Mouse (Mus musculus): ENCODE results near the gene Rusc1. TPM values are rescaled to one million over a fixed set of nuclear protein-coding genes. Genes with fewer than 3 reads are reported as not detected.

The Rusc1 gene
- polyA plus RNA-seq, 1 experiment from 2014 or later: 7.7 TPM

GRCm38 (mm10) chr3:89113058-89113457 lies 19.9 kb upstream of the Rusc1 start:
- Histone ChIP-seq H3K27ac (no peak overlapping the region), H3K9ac (no peak overlapping the region), H3K4me1 (peaks cover 34% of the 10 kb centered on the region), H3K4me3 (no peak overlapping the region), H3K4me2 (no peak overlapping the region), H3K27me3 (replicated peaks) (0 out of 2 replicates have a peak, but pooled peaks cover 3% of the 10 kb centered on the region), H3K36me3 (no peaks in the 10 kb centered on the region), H3K9me3 (replicated peaks) (no peaks in the 10 kb centered on the region)
- ATAC-seq: no peak
- 69% methylated on average over 4 of the region's 4 CpGs for WGBS (ENCODE audit: insufficient replicate concordance)

- 0 out of 2 replicates have a peak, but pooled peaks cover 3% of the 10 kb centered on the region for H3K27me3 ChIP-seq (replicated peaks)
- WGBS (ENCODE audit: insufficient replicate concordance): 52% methylated on average over 1 of the region's 1 CpGs
- ATAC-seq: no peak
- H3K9ac ChIP-seq: no peak overlapping the region
- no peaks in the 10 kb centered on the region for H3K9me3 ChIP-seq (replicated peaks)
- H3K36me3 ChIP-seq: no peaks in the 10 kb centered on the region
- peaks cover 10% of the 10 kb centered on the region for H3K4me1 ChIP-seq
- H3K27ac ChIP-seq: no peak overlapping the region
- no peak overlapping the region for H3K4me2 ChIP-seq
- H3K4me3 ChIP-seq: no peak overlapping the region
Measured at GRCm38 (mm10) chr3:89108146-89108545, 15.0 kb upstream of the Rusc1 start.

GRCm38 (mm10) chr3:89107545-89107944 lies 14.4 kb upstream of the Rusc1 start:
- no peak for ATAC-seq
- H3K4me1 ChIP-seq: peaks cover 16% of the 10 kb centered on the region
- H3K36me3 ChIP-seq: no peaks in the 10 kb centered on the region
- no peak overlapping the region for H3K27ac ChIP-seq
- no peaks in the 10 kb centered on the region for H3K9me3 ChIP-seq (replicated peaks)
- 57% methylated on average over 3 of the region's 3 CpGs for WGBS (ENCODE audit: insufficient replicate concordance)
- 0 out of 2 replicates have a peak, but pooled peaks cover 3% of the 10 kb centered on the region for H3K27me3 ChIP-seq (replicated peaks)
- no peak overlapping the region for H3K4me3 ChIP-seq
- no peak overlapping the region for H3K4me2 ChIP-seq
- no peak overlapping the region for H3K9ac ChIP-seq

- Histone ChIP-seq H3K4me3 (no peak overlapping the region), H3K36me3 (no peaks in the 10 kb centered on the region), H3K9me3 (replicated peaks) (no peaks in the 10 kb centered on the region), H3K27me3 (replicated peaks) (0 out of 2 replicates have a peak, but pooled peaks cover 3% of the 10 kb centered on the region), H3K9ac (no peak overlapping the region), H3K27ac (peak overlapping the region; percentile 37), H3K4me2 (no peak overlapping the region), H3K4me1 (peaks cover 20% of the 10 kb centered on the region)
- no peak for ATAC-seq
Measured at GRCm38 (mm10) chr3:89106881-89107280, 13.8 kb upstream of the Rusc1 start.

- 53% methylated on average over 4 of the region's 4 CpGs for WGBS (ENCODE audit: insufficient replicate concordance)
Measured at GRCm38 (mm10) chr3:89103291-89103595, 10.1 kb upstream of the Rusc1 start.

GRCm38 (mm10) chr3:89102495-89103290 lies 9.6 kb upstream of the Rusc1 start:
- H3K4me2 ChIP-seq: peak overlapping the region; percentile 95
- H3K4me1 ChIP-seq: peaks cover 47% of the 10 kb centered on the region
- peak overlapping the region; percentile 81 for H3K27ac ChIP-seq

More at GRCm38 (mm10) chr3:89103291-89103595, 10.1 kb upstream of the Rusc1 start:
- Histone ChIP-seq H3K4me1 (peaks cover 49% of the 10 kb centered on the region), H3K9ac (no peak overlapping the region), H3K36me3 (peaks cover 22% of the 10 kb centered on the region), H3K27me3 (replicated peaks) (no peaks in the 10 kb centered on the region), H3K27ac (peak overlapping the region; percentile 81), H3K4me2 (no peak overlapping the region; the same call in 1 of the 2 replicates), H3K9me3 (replicated peaks) (no peaks in the 10 kb centered on the region), H3K4me3 (no peak overlapping the region)
- no peak for ATAC-seq

GRCm38 (mm10) chr3:89101812-89102494 lies 8.8 kb upstream of the Rusc1 start, which contains the start of gene Fdps:
TSS of gene Fdps (minus strand) at chr3:89101959.
- peak within 1 kb of the TSS; percentile 80 for H3K4me3 ChIP-seq
- no peaks in the 10 kb centered on the region for H3K9me3 ChIP-seq (replicated peaks)
- H3K4me1 ChIP-seq: peaks cover 43% of the 10 kb centered on the region
- WGBS (ENCODE audit: insufficient replicate concordance): 0% methylated on average over 26 of the region's 26 CpGs
- peak within 1 kb of the TSS; percentile 89 for H3K27ac ChIP-seq
- no peaks in the 10 kb centered on the region for H3K27me3 ChIP-seq (replicated peaks)
- H3K4me2 ChIP-seq: peak within 1 kb of the TSS; percentile 95
- H3K36me3 ChIP-seq: peaks cover 35% of the 10 kb centered on the region
- peak; percentile 98 for ATAC-seq
- H3K9ac ChIP-seq: peak within 1 kb of the TSS; percentile 84

More at GRCm38 (mm10) chr3:89102495-89103290, 9.6 kb upstream of the Rusc1 start:
- no peaks in the 10 kb centered on the region for H3K9me3 ChIP-seq (replicated peaks)
- peak overlapping the region; percentile 63 for H3K9ac ChIP-seq
- peaks cover 28% of the 10 kb centered on the region for H3K36me3 ChIP-seq
- 51% methylated on average over 12 of the region's 12 CpGs for WGBS (ENCODE audit: insufficient replicate concordance)
- peak overlapping the region; percentile 80 for H3K4me3 ChIP-seq
- no peaks in the 10 kb centered on the region for H3K27me3 ChIP-seq (replicated peaks)
- no peak for ATAC-seq

GRCm38 (mm10) chr3:89101459-89101811 lies 8.3 kb upstream of the Rusc1 start:
- Histone ChIP-seq H3K4me1 (peaks cover 43% of the 10 kb centered on the region), H3K4me3 (peak overlapping the region; percentile 80), H3K27me3 (replicated peaks) (no peaks in the 10 kb centered on the region), H3K4me2 (peak overlapping the region; percentile 95), H3K27ac (peak overlapping the region; percentile 89), H3K9ac (peak overlapping the region; percentile 84), H3K9me3 (replicated peaks) (no peaks in the 10 kb centered on the region), H3K36me3 (peaks cover 41% of the 10 kb centered on the region)
- peak; percentile 46 for ATAC-seq
- WGBS (ENCODE audit: insufficient replicate concordance): under 1% methylated on average over 19 of the region's 19 CpGs

GRCm38 (mm10) chr3:89100811-89101210 lies 7.7 kb upstream of the Rusc1 start, which contains the start of gene Gm43738:
TSS of gene Gm43738 (minus strand) at chr3:89101099.
- H3K4me3 ChIP-seq: peak within 1 kb of the TSS; percentile 80
- peak within 1 kb of the TSS; percentile 84 for H3K9ac ChIP-seq
- H3K4me2 ChIP-seq: peak within 1 kb of the TSS; percentile 95
- no peaks in the 10 kb centered on the region for H3K9me3 ChIP-seq (replicated peaks)
- peaks cover 43% of the 10 kb centered on the region for H3K4me1 ChIP-seq
- ATAC-seq: no peak
- peak within 1 kb of the TSS; percentile 89 for H3K27ac ChIP-seq
- H3K27me3 ChIP-seq (replicated peaks): no peaks in the 10 kb centered on the region
- peaks cover 47% of the 10 kb centered on the region for H3K36me3 ChIP-seq
- 50% methylated on average over 7 of the region's 7 CpGs for WGBS (ENCODE audit: insufficient replicate concordance)

GRCm38 (mm10) chr3:89094021-89094420 lies 910 bp upstream of the Rusc1 start:
- H3K4me2 ChIP-seq: no peak overlapping the region
- 80% methylated on average over 10 of the region's 10 CpGs for WGBS (ENCODE audit: insufficient replicate concordance)
- no peak for ATAC-seq

GRCm38 (mm10) chr3:89092509-89093090 lies 511 bp downstream of the Rusc1 start:
- H3K4me1 ChIP-seq: peaks cover 59% of the 10 kb centered on the region
- WGBS (ENCODE audit: insufficient replicate concordance): 30% methylated on average over 11 of the region's 11 CpGs
- peaks cover 40% of the 10 kb centered on the region for H3K36me3 ChIP-seq
- peak overlapping the region; percentile 41 for H3K4me3 ChIP-seq
- peak overlapping the region; percentile 18; the same call in 1 of the 2 replicates for H3K9ac ChIP-seq
- H3K9me3 ChIP-seq (replicated peaks): no peaks in the 10 kb centered on the region
- H3K27me3 ChIP-seq (replicated peaks): peaks cover 37% of the 10 kb centered on the region
- no peak overlapping the region for H3K27ac ChIP-seq
- ATAC-seq: no peak
- H3K4me2 ChIP-seq: peak overlapping the region; percentile 99

More at GRCm38 (mm10) chr3:89094021-89094420, 910 bp upstream of the Rusc1 start:
- peaks cover 27% of the 10 kb centered on the region for H3K27me3 ChIP-seq (replicated peaks)
- H3K9ac ChIP-seq: no peak overlapping the region
- peaks cover 52% of the 10 kb centered on the region for H3K4me1 ChIP-seq
- peaks cover 54% of the 10 kb centered on the region for H3K36me3 ChIP-seq
- H3K27ac ChIP-seq: no peak overlapping the region
- H3K9me3 ChIP-seq (replicated peaks): no peaks in the 10 kb centered on the region
- H3K4me3 ChIP-seq: no peak overlapping the region

Measured in liver, embryonic 12.5 days (tissue).